Mouse (Mus musculus) olfactory bulb, adult 2 months (tissue): ENCODE data around the gene Gm10197. TPM values are rescaled to one million over a fixed set of nuclear protein-coding genes. Genes with fewer than 3 reads are reported as not detected.

ENCODE experiments used
- H3K27ac ChIP-seq: fragments of 200-500 bp; 2 replicates; pipeline ENCODE4 v1.5.1; 2012; ENCODE audit warnings: low read depth, low read length; ENCODE audit not compliant: insufficient read depth
- H3K4me1 ChIP-seq: fragments of 200-500 bp; 2 replicates; pipeline ENCODE4 v1.6.1; 2012; ENCODE audit warnings: low read length; ENCODE audit not compliant: control insufficient read depth, insufficient read depth
- H3K4me3 ChIP-seq: fragments of 200-500 bp; 2 replicates; pipeline ENCODE4 v1.5.1; 2012; ENCODE audit warnings: mild to moderate bottlenecking, low read depth, low read length, moderate library complexity; ENCODE audit not compliant: insufficient read depth
- CTCF ChIP-seq: fragments of 200-500 bp; IDR thresholded peaks from 2 replicates; pipeline ENCODE4 v1.5.1; 2012; ENCODE audit warnings: low read depth, mild to moderate bottlenecking, low read length, moderate library complexity; ENCODE audit not compliant: insufficient read depth
- POLR2A ChIP-seq: fragments of 200-500 bp; IDR thresholded peaks from 2 replicates; pipeline ENCODE4 v1.6.1; 2012; ENCODE audit warnings: mild to moderate bottlenecking, low read depth, low read length, moderate library complexity; ENCODE audit not compliant: insufficient read depth
- WGBS: fragments of 180-500 bp; shearing (Covaris S2); methylation state at CpG from one replicate; pipeline ENCODE4 v1.1.7; 2018; 5-methylcytosine and 5-hydroxymethylcytosine counted together
- polyA plus RNA-seq: library from polyadenylated mRNA; stranded (reverse); fragments of >200 nt; gene quantifications from 2 replicates; pipeline ENCODE4 v1.2.4, GENCODE M21; 2012; ENCODE audit warnings: low replicate concordance; ENCODE audit not compliant: missing spikeins, insufficient read depth, insufficient read length

Gene Gm10197
- polyA plus RNA-seq, 1 experiment, result not detected

DNA sequence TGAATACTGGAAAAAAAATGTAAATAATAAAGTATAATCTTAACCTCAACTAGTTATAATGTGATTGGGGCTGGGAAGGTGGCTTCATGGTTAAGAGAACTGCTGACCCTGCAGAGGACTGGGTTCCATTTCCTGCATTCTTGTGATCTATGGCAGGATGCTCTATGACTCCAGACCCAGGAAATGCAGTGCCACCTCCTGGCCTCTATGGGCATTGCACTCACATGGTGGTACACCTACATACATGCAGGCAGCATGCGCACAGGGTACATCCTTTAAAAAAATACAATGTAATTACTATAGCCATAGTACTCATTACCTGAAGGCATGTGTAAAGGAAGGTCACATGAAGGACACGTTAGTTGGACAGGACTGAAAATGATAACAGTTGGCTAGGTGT is 8.6 kb downstream of the Gm10197 start:
- WGBS, result 51% methylated on average over 2 of the region's 2 CpGs
- peaks cover 28% of the 10 kb centered on the region for H3K4me1 ChIP-seq
- no peak overlapping the region for H3K27ac ChIP-seq
- no peak for TF ChIP-seq CTCF
- H3K4me3 ChIP-seq, result no peak overlapping the region

DNA sequence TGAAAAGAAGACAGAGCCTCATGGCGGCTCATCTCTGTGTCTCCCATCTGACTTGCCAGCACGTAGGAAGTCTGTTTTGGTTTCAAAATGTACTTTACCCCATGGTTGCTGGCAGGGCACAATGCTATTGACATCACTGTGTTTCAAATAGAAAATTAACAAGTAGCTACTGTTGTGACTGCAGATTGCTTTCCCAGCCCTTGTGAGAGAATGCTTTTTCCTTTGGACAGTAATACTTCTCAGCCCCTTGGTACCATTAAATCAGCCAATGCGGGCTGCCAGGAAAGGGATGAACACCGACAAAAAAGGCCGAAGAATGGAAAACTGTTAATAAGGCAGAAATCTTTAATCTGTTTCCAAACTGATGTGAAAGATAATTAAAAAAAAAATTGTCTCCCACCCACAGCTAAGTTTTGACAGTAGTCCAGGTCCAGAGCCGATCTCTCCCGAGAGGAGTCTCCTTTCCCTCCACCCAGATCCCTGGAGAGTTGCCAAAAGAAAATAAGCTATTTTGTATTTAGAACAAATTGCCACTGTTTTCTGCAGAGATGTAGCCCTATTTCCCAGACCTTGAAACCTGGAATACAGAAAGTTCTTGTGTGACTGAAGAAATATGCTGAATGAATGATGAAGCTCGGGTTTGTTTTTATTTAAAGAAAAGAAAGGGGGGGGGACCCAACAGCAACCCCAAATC is 11.2 kb downstream of the Gm10197 start:
- WGBS, result 9% methylated on average over 8 of the region's 8 CpGs
- Histone ChIP-seq H3K4me3 (no peak overlapping the region), H3K27ac (peak overlapping the region; percentile 27), H3K4me1 (peaks cover 17% of the 10 kb centered on the region)
- TF ChIP-seq POLR2A (no peak), CTCF (no peak)

GRCm38 (mm10) chr19:53359160-53360033 is 12.2 kb downstream of the Gm10197 start:
- TF ChIP-seq POLR2A (no peak), CTCF (no peak)
- 24% methylated on average over 22 of the region's 22 CpGs for whole genome bisulfite sequencing
- Histone ChIP-seq H3K4me1 (peaks cover 19% of the 10 kb centered on the region), H3K27ac (peak overlapping the region; percentile 50), H3K4me3 (peak overlapping the region; percentile 2; the same call in 1 of the 2 replicates)

GRCm38 (mm10) chr19:53355065-53355464 is 16.5 kb downstream of the Gm10197 start:
- no peak for TF ChIP-seq POLR2A
- TF ChIP-seq CTCF, result no peak
- Histone ChIP-seq H3K27ac (no peak overlapping the region), H3K4me1 (peaks cover 25% of the 10 kb centered on the region), H3K4me3 (no peak overlapping the region)
- 68% methylated on average over 16 of the region's 16 CpGs for WGBS

- no peak for TF ChIP-seq POLR2A
- no peak for TF ChIP-seq CTCF
- H3K4me3 ChIP-seq, result no peak overlapping the region
- peaks cover 21% of the 10 kb centered on the region for H3K4me1 ChIP-seq
- 56% methylated on average over 7 of the region's 7 CpGs for WGBS
- no peak overlapping the region for H3K27ac ChIP-seq
These were observed 17.1 kb downstream of the Gm10197 start for GRCm38 (mm10) chr19:53354271-53355000.

DNA sequence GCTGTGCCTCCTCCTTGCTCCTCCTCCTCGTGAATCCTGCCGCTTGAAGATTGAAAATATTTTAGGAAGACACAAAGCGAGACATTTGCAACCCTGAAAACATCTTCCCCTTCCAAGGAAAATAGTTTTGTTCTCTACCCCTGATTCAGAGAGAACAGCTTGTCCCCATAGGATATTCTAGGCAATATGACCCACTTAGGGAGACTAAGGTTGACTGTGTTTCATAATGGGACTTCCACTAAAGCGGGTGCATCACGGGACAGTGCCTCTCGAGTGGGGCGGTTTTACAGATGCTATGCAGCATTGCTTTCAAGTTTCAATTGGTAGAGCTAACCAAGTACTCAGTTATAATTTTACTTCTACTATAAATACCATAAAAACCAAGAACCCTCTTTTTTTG is 17.7 kb downstream of the Gm10197 start:
- TF ChIP-seq POLR2A (no peak), CTCF (no peak)
- no peak overlapping the region for H3K4me3 ChIP-seq
- WGBS, result 48% methylated on average over 7 of the region's 7 CpGs
- H3K4me1 ChIP-seq, result peaks cover 19% of the 10 kb centered on the region
- 0 out of 2 replicates have a peak overlapping the region, but pooled peaks have one; percentile 6 for H3K27ac ChIP-seq

GRCm38 (mm10) chr19:53345766-53346165 is 25.8 kb downstream of the Gm10197 start:
- H3K4me1 ChIP-seq, result peaks cover 18% of the 10 kb centered on the region
- 64% methylated on average over 14 of the region's 14 CpGs for WGBS
- no peak overlapping the region for H3K27ac ChIP-seq
- H3K4me3 ChIP-seq, result no peak overlapping the region
- TF ChIP-seq CTCF (no peak), POLR2A (no peak)

- 56% methylated on average over 16 of the region's 16 CpGs for WGBS
- H3K27ac ChIP-seq, result 0 out of 2 replicates have a peak overlapping the region, but pooled peaks have one; percentile 12
- TF ChIP-seq CTCF, result no peak
- no peak for TF ChIP-seq POLR2A
- H3K4me1 ChIP-seq, result peaks cover 19% of the 10 kb centered on the region
- no peak overlapping the region for H3K4me3 ChIP-seq
These were observed 27.5 kb downstream of the Gm10197 start for GRCm38 (mm10) chr19:53344062-53344461.
